Mouse (Mus musculus) layer of hippocampus, adult 8-10 months (tissue): ENCODE measurements around the gene Osbpl3. TPM values are rescaled to one million over a fixed set of nuclear protein-coding genes. Genes with fewer than 3 reads are reported as not detected.
A peak's percentile ranks its signal among the peaks of the same experiment; 100 is the strongest.
"Not testable (repeated sequence)": the region's sequence is repeated elsewhere in the genome, so short reads cannot be mapped to it uniquely, and the experiment has no call there.

Source experiments
- DNase-seq, 2 experiments: peaks; one replicate each; pipeline ENCODE4 v3.0.0; 2022; ENCODE audit warnings: low spot score in 2 of 2
- total RNA-seq, 4 experiments: library from RNA; stranded (reverse); gene quantifications; 2 replicates each; pipeline ENCODE4 v1.2.4; 2022

Gene Osbpl3
- total RNA-seq, 4 experiments from 2014 or later: 18.5 to 22.5 (median 19.7) TPM

DNA sequence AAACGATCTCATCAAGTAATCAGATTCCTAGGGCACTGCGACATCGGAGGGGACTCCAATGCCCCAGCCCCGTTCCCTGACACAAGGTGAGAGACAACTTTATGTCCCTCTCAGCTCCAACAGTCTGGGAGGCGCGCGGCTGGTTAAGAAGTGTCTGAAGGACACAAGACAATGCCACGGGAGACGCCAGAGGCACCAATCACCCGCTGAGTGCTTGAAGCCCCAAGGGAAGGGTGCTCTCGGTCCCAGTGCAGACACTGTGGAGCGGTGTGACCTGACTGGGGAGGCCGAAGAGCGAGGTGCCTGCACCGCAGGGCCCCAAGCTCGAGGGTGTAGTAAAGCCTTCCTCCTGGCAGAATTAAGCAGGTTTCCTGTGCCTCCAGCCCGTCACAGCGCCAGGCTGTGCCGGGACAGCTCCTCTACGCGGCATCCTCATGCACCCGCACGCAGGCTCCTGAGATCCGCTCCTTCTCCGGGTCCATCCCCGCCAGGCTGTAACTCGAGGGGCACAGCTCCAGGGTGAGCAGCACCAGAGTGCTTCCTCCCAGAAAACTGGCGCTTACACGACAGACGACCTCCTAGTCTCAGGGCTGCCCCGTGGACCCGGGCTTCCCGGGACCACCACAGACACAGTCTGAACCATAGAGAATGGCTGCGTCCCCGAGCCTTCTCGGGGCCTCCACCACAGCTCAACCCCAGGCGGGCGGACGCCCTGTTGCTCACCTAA, 736 bp downstream of the Osbpl3 start:
- DNase-seq: peak in 1 of 2 experiments; percentile 21

DNA sequence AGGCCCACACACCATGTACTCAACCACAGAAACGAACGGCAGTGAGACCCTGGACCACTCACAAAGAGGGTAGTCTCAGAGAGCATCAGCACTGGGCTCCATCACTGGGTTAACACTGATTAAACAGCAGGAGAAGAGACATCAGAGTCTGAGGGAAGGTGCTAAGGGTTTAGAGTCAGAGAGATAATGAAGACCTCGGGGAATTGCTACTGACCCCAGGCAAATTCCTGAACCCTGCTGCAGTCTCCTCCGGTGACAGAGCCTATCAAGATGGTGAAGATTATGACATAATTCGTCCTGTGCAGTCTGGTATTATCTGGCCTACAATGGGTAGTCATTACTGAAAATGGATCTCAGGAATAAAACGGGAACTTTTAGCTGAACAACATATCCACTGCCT, 2.4 kb downstream of the Osbpl3 start:
- no peak for DNase-seq

DNA sequence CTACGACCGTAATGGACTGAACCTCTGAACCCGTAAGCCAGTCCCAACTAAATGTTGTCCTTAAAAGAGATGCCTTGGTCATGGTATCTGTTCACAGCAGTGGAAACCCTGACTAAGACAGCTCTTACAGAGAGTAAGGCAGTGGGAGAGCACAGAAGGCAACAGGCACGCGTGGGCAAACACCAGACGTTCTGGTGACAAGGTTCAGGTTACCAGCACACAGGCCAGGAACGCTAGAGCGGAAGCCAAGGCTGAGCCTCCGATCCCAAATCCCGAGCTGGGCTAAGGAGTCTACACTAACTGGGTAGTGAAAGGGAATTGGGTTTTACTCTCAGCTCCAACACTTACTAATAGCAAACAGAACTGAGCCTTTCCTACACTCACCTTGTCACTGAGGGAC, 3.8 kb downstream of the Osbpl3 start:
- DNase-seq: no peak

DNA sequence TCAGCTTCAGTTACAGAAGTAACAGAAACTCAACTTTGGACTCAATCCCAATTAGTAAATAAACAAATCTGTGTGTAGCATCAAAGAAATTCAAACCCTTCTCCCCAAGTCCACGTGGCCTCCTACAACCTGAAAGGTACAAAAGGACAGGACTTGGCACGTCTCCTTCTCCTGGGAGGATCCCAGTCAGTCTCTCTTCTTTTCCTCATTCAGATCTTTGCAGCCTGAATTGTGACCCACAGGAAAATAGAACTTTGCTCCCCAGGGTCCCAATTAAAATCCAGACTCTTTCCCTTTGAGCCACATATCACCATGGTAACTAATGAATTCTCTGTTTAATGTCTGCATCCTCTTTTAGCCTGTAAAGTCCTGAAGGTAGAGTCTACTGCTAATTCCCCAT, 10.4 kb downstream of the Osbpl3 start:
- DNase-seq: no peak

DNA sequence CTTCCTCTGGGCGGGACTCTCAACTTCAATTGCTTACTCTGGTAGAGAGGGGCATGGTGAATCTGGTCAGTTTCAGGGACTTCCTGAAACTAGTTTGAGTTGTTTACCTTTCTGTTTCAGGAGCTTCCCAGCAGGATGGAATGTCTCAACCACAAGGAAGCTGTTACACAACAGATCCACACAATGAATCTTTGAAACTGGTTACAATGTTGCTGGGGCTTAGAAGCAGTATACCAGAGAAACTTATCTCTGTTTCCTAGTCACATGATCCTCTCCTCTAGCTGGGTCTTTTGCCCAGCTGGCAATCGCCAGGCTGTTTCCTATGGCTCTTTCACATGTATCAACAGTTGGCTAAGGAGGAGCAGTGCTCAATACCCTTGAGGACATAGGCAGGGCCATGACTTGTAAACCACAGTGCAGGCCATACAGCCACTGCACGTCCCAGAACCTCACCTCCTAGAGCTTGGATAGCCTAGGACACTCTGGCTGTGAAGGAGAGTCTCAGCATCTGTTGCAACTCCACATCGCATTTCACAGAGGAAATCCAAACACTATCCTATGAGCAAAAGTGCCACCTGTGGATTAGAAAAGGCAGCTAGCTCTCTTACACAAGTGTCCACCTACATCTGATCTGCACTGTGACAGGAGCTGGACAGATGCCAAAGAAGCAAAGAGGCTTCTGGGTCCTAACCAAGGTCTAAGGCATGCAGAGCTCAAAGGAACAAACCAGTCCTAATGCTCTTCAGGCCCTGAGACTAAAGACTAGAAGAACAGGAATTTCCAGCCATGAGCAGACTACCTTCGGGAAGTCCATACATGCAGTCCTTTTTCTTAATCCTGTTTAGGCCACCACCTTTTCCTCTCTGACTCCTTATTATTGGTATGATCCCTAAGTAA, 14.8 kb downstream of the Osbpl3 start:
- DNase-seq: no peak

DNA sequence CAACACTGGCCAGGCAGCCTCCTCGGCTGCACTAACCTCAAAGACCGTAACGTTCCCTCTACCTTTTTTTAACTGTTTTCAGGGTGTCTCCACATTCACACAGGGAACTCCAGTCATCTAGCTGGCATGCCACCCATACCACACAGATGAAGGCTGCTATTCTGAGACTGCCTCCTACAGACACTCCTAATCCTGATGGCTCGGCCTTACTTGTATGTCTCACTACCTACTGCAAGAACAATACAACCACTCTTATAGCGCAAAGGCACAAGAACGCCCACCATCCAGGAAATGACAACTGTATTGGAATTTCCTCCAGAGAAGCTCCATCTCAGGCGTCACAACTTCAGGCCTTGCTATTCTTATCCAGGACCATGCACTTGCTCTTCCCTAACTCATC, 15.8 kb downstream of the Osbpl3 start:
- peak in 1 of 2 experiments; percentile 32 for DNase-seq

DNA sequence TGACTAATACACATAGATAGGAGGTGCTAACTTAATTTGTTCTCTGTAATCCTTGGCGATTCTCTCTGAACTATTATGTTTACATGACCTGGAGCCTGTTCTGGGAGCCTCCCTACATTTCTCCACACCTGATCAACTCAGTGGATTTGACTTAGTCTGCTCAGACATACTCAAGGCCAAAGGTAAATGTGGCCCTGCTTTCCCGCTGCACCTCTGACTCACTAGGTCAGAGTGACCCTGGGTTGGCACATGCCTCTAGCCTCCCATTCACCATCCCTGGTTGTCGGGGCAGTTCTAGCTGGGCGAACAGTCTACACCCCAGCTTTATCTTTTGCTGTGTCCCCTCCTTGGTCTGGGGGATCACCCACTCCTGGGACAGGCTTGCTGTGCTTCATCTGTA, 17.1 kb downstream of the Osbpl3 start:
- DNase-seq: not testable (repeated sequence)

DNA sequence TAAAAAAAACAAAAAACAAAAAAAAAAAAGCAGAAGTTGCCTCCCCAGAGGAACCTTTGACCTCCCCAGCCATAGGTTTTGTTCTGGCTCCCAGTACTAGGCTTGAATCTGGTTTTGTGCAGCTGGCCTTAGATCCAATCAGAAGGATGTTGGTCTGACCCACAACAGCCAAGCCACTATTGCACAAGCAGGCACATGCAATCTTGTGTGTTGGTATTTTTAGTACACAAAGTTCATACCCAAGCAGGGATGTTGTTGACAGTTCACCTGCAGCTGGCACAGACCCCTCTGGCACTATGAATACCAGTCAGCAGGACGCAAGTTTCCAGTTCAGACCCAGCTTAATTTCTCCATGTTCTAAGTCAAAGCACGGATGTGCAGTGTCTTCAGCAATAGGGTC, 18.2 kb downstream of the Osbpl3 start:
- no peak for DNase-seq

DNA sequence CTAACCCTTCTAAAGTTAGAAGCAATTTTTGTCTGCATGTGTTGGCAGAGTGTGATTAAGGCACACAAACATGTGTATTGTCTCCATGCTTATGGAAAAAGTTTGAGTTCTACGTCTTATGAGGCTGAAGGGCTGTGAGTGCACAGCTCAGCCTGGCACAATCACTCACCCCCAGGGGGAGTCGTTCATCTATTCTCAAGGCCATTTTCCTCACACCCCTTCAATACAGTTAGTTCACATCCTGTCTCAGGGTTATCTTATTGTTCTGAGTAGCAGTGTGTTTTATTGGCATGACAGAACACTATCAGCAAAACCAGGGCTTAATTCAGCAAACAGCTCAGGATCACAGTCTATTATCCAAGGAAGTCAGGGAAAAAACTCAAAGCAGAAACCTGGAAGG, 19.3 kb downstream of the Osbpl3 start:
- no peak for DNase-seq

DNA sequence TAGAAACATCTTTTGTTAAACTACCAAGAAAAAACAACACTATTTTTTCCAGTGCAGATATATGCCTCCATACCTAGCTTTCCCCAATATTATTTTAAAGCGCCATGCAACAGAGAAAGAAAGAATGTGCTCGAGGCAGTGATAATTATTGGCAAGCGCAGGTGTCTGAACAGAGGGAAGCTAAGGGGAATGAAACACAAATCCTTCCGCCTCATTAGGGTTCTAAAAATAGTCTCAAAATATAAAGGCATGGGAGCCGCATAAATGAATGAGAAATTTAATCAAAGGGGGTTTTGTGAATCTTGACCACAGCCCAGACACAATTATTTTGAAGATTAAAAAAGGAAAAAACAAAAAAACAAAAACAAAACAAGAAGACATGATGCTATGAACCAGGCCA, 23.5 kb downstream of the Osbpl3 start:
- DNase-seq: no peak

DNA sequence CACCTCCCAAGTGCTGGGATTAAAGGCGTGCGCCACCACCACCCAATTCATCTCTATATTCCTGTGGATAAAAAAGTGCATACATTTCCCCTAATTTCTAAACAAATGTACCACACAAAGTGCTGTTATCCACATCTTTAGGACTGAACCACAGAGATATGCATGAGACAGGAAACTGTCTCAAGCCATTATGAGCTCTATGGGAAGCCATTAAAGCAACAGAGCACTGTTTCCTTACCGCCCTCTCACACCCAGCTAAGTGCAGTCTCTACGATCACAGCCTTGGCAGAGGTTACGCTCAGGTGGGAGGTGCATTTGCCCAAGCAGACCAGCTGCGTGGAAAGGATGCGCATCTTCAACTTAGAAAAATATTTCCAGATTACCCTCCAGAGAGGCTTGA, 26.7 kb downstream of the Osbpl3 start:
- DNase-seq: no peak

DNA sequence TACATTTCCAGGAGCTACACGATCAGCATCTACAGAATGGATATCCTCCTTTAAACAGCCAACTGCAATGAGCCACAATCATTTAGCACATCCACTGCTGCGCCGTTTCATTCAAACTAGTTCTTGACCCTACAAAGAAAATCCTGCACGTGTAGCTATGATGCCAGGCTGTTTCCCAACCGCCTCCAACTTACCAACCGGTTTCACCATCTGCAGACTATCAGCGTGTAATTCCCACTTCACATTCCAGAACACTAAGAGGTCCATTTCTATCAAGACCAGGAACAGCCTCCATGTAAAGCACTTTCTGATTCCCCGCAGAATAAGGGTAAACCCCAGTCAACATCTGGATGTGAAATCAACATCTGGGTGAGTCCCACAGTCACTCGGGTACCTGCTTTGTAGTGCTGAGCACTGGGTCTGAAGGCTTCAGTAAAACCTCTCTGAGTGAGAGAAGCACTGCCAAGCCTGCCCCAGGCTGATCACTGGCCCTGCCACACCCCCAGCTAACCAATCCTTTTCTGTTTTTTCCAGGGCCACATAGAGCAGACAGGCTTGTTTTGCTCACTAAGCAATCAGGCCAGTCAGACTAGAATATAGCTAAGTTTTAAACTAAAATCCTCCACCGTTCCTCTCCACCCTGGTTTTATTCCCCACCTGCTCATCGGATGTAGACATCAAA, 28.8 kb downstream of the Osbpl3 start:
- peak; percentile 29 to 41 for DNase-seq

DNA sequence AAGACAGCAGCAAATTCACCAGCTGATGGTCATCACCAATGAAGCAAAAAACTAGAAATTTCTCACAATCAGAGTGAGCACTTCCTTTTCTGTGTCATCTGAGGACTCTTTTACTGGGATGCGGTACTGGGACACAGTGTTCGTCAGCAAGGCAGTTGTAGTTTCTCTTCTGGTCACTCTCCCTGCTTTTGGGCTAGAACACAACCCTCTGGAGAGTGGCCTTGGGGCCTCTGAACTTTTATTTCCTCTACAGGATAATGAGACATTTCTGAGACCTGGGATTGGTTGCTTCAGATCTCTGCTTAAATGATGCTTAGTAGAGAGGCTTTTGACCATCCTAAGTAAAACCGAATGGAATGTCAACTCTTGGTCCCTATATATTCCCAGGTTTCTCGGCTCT, 29.4 kb downstream of the Osbpl3 start:
- DNase-seq: no peak

DNA sequence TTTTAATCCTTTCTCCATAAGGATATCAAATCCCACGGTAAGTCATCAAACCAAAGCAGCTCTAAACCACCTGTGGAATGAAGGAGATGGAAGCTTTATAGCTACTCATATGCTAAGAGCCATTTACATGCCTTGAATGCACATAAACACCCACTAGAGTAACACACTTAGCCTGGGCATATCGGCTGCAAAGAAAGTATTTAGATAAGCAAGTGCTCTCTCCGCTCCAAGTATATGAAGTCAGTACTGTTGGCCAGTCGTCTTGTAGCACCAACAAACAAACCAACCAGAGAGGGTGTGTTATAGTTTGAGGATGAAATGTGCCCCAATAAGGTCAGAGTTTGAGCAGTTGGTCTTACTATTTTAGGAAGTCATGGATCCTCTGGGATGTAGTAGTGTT, 31.7 kb downstream of the Osbpl3 start:
- no peak for DNase-seq

DNA sequence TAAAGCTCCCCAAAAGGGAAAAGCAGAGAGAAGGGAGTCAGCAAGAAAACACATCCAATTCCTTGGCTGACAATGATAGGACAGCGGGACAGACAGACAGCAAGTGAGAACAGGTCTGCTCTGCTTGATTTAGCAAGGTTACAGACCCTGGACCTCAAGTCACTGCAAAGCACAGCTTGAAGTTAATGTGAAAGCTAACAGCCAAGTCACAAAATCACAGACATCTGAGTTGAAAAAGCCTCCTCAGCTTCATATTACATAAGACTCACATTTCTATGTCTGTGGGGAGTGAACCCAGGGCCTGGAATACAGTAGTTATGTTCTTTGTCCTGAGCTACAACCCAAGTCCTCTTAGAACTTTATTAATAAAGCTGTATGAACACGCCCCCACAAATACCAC, 35.6 kb downstream of the Osbpl3 start:
- no peak for DNase-seq

DNA sequence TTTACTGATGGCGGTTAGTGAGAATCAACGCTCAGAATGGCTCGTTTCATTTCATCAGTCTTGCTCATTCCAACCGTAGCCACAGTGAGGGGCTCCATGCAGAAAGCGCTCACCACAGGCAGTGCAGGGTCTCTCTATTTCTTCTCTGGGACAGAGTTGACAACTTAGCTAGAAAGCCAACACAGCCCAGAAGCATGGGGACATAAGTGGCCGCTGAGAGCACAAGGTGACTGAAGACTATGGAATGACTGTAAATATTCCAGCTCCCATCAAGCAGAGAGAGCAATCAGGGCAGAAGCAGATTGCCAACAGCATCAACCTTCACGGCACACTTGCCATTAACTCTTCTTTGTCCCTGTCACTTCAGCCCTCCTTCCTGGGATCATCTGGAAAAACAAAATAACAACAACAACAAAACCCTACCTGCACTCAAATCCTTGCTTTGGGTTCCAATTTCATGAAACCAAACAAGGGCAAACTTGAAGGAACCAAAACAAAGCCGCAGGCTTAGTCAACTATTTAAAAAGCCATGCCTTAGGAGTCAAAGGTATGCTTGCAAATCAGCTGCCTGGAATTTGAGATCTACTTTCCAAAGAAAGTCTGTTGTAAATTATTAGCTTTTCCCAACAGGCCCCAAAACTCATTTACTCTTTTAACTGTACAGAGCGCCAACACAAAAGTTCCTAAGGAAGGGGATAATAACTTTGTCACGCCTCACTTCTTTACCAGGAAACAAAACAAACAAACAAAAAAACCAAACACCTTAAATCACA, 36.3 kb downstream of the Osbpl3 start:
- no peak for DNase-seq

DNA sequence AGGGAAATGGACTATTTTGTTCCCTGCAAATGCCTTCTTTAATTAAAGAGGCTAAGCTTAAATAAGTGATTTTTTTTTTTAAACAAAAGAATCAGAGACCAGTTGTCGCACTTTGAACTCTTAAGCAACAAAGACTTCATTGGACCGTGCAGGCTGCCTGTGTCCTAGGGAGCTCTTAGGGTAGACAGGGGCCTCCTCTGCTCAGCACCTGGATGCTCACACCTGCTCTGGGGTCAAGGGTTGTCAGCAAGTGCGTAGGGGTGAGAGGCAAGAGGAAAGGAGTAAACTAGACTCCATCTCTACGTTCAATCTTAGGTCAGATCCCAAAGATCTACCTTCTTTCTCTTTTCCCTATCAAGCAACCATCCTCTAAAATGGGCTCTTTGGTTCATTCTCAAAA, 37.0 kb downstream of the Osbpl3 start:
- DNase-seq: no peak

DNA sequence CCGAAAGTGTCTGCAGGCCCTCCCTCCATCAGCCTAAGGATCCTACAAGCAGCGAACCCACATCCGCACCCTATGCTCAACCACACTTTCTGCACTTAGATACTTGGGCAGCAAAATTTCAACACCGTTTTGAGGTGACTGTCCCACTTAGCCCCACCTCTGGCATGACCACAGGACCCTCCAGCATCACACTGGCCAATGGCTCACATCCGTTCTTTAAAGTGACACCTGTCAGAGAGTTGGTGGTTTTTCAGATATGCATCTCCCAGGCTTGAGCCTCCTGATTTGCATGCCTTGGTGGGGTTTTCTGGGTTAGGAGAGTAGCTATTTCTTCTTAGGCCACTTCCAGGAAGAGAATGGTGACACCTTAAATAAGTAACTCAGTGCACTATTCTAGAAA, 39.1 kb downstream of the Osbpl3 start:
- DNase-seq: no peak

DNA sequence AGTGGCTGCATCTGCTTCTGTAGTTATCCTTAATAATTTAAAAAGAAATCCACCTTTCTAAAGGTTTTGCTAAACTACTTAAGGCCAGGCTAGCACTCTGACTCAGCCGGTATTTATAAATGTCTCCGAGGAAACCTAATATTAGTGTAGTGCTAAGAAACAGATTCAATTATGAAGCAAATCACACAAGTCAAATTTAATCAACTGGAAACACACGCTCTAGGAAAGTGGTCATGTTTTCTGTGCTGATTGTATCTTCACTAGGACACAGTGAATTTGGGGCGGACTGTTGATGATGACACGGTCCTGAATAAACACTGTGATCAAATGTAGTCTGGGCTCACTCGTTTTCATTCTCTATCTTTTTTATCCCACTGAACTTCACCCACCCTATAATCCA, 40.6 kb downstream of the Osbpl3 start:
- no peak for DNase-seq

DNA sequence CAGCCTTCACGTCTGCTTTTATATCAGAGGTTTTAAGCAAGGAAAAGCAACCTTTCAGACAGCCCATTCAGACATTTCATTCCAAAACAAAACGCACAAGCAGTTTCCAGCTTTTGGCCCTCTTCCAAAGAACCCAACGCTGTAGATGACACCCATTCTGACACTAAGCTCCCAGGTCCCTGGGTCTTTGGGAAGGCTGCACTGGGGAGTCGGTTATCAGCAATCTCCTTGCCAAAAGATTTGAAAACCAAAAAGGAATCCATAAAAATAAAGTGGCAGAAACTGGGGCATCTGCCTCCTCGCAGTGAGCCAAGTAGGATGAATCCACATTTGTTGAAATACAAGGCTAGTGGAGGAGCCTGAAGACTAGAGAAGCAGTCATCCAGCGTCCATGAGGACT, 41.5 kb downstream of the Osbpl3 start:
- peak in 1 of 2 experiments; percentile 13 for DNase-seq

DNA sequence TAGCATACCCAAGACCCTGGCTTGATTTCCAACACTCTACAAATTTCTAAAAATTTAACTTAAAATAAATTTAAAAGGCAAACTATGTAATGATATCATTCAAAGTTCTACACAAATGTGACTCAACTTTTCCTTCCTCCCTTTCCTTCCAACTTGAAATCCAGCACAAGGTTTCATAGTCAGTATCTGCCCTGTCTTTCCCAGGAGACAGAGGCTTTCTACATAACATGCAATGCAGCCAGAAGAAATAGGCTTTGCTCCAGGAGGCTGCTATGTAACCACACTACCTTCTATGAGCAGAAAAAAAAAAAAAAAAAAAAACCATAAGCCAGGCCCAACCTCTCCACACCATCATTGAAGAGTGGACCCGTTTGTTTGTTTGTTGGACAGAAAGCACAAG, 42.6 kb downstream of the Osbpl3 start:
- DNase-seq: no peak
